Mouse (Mus musculus) Muller cell, postnatal 12 days (primary cell): ENCODE measurements around the gene Lama5.

Experiments
- DNase-seq: peaks from one replicate; pipeline ENCODE4 v3.0.0-alpha.2; 2015; ENCODE audit errors: inconsistent ontology term

Lama5 gene

GRCm38 (mm10) chr2:180147379-180147778 is 78.3 kb downstream of the Lama5 start:
- DNase-seq = no peak

- DNase-seq = no peak
Observed at GRCm38 (mm10) chr2:180146091-180146490, 79.6 kb downstream of the Lama5 start.

DNA sequence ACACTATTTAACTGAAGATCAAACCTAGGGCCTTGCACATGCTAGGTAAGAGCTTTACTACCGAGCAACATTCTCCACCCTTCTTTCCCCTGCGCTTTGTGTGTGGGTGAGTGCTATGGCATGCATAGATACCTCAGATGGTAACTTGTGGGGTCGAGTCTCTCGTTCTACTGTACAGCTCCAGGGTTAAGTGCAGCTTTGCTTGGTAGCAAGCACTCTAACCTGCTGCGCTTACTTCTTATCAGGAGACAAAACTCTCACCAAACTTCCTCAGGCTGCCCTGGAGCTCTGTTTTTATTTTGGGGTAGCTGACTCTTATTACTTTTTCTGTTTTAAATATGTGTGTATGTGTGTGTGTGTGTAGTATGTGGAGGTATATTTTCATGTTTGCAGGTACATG is 90.2 kb downstream of the Lama5 start:
- DNase-seq = no peak

DNA sequence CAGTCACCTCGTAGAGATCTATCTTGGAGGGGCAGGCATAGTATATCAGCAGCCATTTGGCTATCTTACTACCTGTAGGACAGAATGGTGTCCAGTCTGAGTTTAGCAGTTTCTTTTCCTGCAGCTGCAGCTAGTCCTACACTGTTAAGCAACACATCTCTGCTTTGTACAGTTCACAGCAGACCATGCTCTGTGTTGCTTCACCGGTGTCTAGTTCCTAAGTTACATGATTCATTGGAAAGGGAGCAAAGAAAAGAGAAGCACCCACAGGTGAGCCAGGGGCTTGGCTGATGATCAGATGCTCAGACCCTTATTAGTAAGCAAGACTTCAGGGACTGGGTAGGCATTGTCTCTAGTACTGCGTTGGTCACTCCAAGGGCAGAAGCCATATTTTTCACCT is 91.7 kb downstream of the Lama5 start:
- DNase-seq = no peak

- no peak for DNase-seq
Observed at GRCm38 (mm10) chr2:180133231-180133630, 92.4 kb downstream of the Lama5 start.

GRCm38 (mm10) chr2:180127675-180128074 is 98.0 kb downstream of the Lama5 start:
- DNase-seq = no peak
